In genomic region chr2:156756937-156757336, GRCm38 (mm10) we compare ENCODE assay signal across 22 mouse cellular contexts. TPM values are rescaled to one million over a fixed set of nuclear protein-coding genes. Genes with fewer than 3 reads are reported as not detected.
DNase-seq lines count a peak whose midpoint lies in the region; ATAC-seq and TF ChIP-seq lines count a peak whose summit lies in the region.
"Had no signal": no experiment of that assay in that cellular context is flagged by ENCODE, and none has a peak within 500 bp of the region (broad histone marks: within the 10 kb centered on the region; RNA-seq: fewer than 3 reads in every experiment).

No protein-coding gene starts in this region.

- TF ChIP-seq EP300 in liver, postnatal 0 days (IDR thresholded peaks at IDR 0.05; ENCODE audit: low read depth) = no peak

- H3K4me2 ChIP-seq in liver, postnatal 0 days (ENCODE audit: low read depth, low read length) = no peak overlapping the region
- H3K4me2 ChIP-seq in liver, embryonic 12.5 days = no peak overlapping the region
- H3K4me2 ChIP-seq: embryonic facial prominence, embryonic 12.5 days; forebrain, embryonic 12.5 days; hindbrain, embryonic 12.5 days had no signal

- H3K36me3 ChIP-seq in liver, postnatal 0 days (replicated peaks; ENCODE audit: insufficient read depth, low read length) = peaks cover 22% of the 10 kb centered on the region
- H3K36me3 ChIP-seq in liver, embryonic 12.5 days = peaks cover 75% of the 10 kb centered on the region

- no peak overlapping the region for H3K4me3 ChIP-seq in liver, postnatal 0 days (ENCODE audit: low read depth, low read length)
- no peak overlapping the region for H3K4me3 ChIP-seq in liver, embryonic 12.5 days
- H3K4me3 ChIP-seq: embryonic facial prominence, embryonic 12.5 days; forebrain, embryonic 12.5 days; hindbrain, embryonic 12.5 days had no signal

- DNase-seq in left cerebral cortex, adult 18-20 months (ENCODE audit: low spot score in 2 of 2) = peak; percentile 56 to 75
- DNase-seq in left cerebral cortex, adult 11 months (ENCODE audit: low spot score) = no peak
- DNase-seq in liver, postnatal 0 days = peak; percentile 11
- peak; percentile 60 to 63 for DNase-seq in right cerebral cortex, postnatal 36 days (ENCODE audit: low spot score in 2 of 2)
- DNase-seq in right cerebral cortex, postnatal 10 days (ENCODE audit: low spot score in 2 of 2) = no peak
- no peak for DNase-seq in urinary bladder, adult 2 months (ENCODE audit: low spot score)
- DNase-seq: adrenal gland, adult 8-10 months; adrenal gland, postnatal 36 days; cerebellum, adult 11 months; cerebellum, adult 8-10 months; cerebellum, postnatal 14 days; forebrain, postnatal 0 days; gastrocnemius, postnatal 36 days; heart, adult 11 months; heart, postnatal 10 days; heart, postnatal 4 days had no signal

- no peaks in the 10 kb centered on the region for H3K27me3 ChIP-seq in liver, postnatal 0 days (ENCODE audit: insufficient read depth, low read length)
- H3K27me3 ChIP-seq in liver, embryonic 12.5 days (replicated peaks) = no peaks in the 10 kb centered on the region
- H3K27me3 ChIP-seq: embryonic facial prominence, embryonic 12.5 days; forebrain, embryonic 12.5 days; hindbrain, embryonic 12.5 days had no signal

- no peaks in the 10 kb centered on the region for H3K9me3 ChIP-seq in liver, postnatal 0 days (ENCODE audit: low read length)
- H3K9me3 ChIP-seq in liver, embryonic 12.5 days (replicated peaks) = no peaks in the 10 kb centered on the region
- H3K9me3 ChIP-seq: G1E; hindbrain, embryonic 12.5 days had no signal

- TF ChIP-seq CTCF in liver, postnatal 0 days (IDR thresholded peaks at IDR 0.05; ENCODE audit: low read depth) = no peak

- 77% methylated on average over 9 of the region's 9 CpGs for WGBS in liver, postnatal 0 days (ENCODE audit: insufficient replicate concordance)
- 80% methylated on average over 9 of the region's 9 CpGs for WGBS in liver, embryonic 12.5 days (ENCODE audit: insufficient replicate concordance)

- H3K27ac ChIP-seq in liver, postnatal 0 days (ENCODE audit: low read depth) = no peak overlapping the region
- no peak overlapping the region for H3K27ac ChIP-seq in liver, embryonic 12.5 days
- H3K27ac ChIP-seq: embryonic facial prominence, embryonic 12.5 days; forebrain, embryonic 12.5 days; hindbrain, embryonic 12.5 days had no signal

- H3K4me1 ChIP-seq in liver, postnatal 0 days (ENCODE audit: insufficient read depth) = no peaks in the 10 kb centered on the region
- H3K4me1 ChIP-seq in liver, embryonic 12.5 days = no peaks in the 10 kb centered on the region
- H3K4me1 ChIP-seq: embryonic facial prominence, embryonic 12.5 days; forebrain, embryonic 12.5 days; hindbrain, embryonic 12.5 days had no signal

- ATAC-seq in liver, postnatal 0 days = no peak
- ATAC-seq in liver, embryonic 12.5 days = no peak
- ATAC-seq: forebrain, postnatal 0 days; hindbrain, embryonic 16.5 days had no signal

- no peak overlapping the region for H3K9ac ChIP-seq in liver, postnatal 0 days (replicated peaks)
- H3K9ac ChIP-seq in liver, embryonic 12.5 days = no peak overlapping the region
- H3K9ac ChIP-seq: embryonic facial prominence, embryonic 12.5 days; forebrain, embryonic 12.5 days; forebrain, postnatal 0 days; hindbrain, embryonic 12.5 days had no signal

RNA-seq across cellular contexts. Expression of gene Myl9, which starts 18.3 kb away (rescaled TPM):
- 10 to 100 TPM; 13.2 to 15.3 TPM for total RNA-seq in left cerebral cortex, adult 18-20 months (2021)
- 50.4 and 51.2 TPM in 2 replicates for polyA plus RNA-seq in liver, postnatal 0 days (2015; fragmentation: Nextera tagmentation; extraction: Ambion mirVana)
- 70.5 and 76.1 TPM in 2 replicates for polyA plus RNA-seq in liver, embryonic 12.5 days (2016; fragmentation: Nextera tagmentation; extraction: Ambion mirVana)
- polyA plus RNA-seq in urinary bladder, adult 2 months (2012; rRNA removed) = 4,146 and 6,672 TPM in 2 replicates

Comparison
In these comparisons a context has a peak if more than half of its experiments do, and no peak if none do; other contexts are left out.
1. DNase-seq: peak in left cerebral cortex, adult 18-20 months (2 of 2), liver, postnatal 0 days (single experiment) and right cerebral cortex, postnatal 36 days (2 of 2); none in left cerebral cortex, adult 11 months (single experiment), right cerebral cortex, postnatal 10 days (0 of 2) and urinary bladder, adult 2 months (single experiment).
2. RNA of gene Myl9, which starts 18.3 kb away (polyA plus RNA-seq): 4,146 to 6,672 TPM in urinary bladder, adult 2 months; 70.5 to 76.1 TPM in liver, embryonic 12.5 days and 50.4 to 51.2 TPM in liver, postnatal 0 days; every median in the first group is over 10 times any median in the second.